Mouse (Mus musculus) CD4-positive, CD25-positive, alpha-beta regulatory T cell, adult 2 months (primary cell): ENCODE measurements around the gene Tas2r138.
"Not testable (repeated sequence)": the region's sequence is repeated elsewhere in the genome, so short reads cannot be mapped to it uniquely, and the experiment has no call there.

ENCODE experiments used
- DNase-seq: peaks from one replicate; pipeline ENCODE4 v3.0.0-alpha.2; 2012; ENCODE audit warnings: low read depth, low spot score

Tas2r138 gene

GRCm38 (mm10) chr6:40613260-40613852 is at the start of gene Tas2r138:
Gene Tas2r138 (minus strand): TSS chr6:40613310.
- no peak for DNase-seq

DNA sequence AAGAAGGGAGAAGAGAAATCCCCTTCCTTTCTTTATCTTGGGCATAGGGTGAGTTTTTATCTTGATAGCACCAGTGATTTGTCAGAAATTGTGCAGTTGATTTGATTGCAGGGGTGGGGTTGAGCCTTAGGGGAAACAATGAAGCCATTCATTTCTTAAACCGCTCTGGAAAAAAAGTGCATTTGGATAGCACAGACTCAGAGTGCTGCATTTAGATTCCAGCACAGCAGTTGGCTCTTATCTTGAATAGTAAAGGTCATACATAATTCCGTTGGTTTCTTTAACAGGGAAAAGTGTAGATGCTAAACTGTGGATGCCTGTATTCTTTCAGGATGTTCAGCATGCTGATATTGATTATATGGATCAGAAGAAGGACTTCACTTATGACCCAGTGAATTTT is 47.8 kb upstream of the Tas2r138 start:
- DNase-seq: no peak

DNA sequence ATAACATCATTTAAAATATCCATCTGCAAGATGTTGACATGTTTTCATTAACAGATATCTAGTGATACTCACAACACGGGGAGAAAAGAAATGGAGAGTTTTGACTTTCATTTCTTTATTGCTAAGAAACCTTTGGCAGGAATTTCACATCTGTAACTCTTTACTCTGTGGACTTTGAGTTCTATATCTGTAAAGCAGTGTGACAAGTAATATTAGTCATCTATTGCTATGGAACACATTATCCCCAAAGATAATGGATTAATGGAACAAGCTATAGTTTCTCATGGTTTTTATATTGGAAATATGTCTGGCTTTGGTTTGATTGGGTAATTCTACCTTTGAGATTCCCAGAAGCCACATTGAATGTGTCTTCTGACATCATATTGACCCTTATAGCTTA is 37.8 kb upstream of the Tas2r138 start:
- DNase-seq: no peak

- no peak for DNase-seq
Observed at GRCm38 (mm10) chr6:40645701-40646100, 32.6 kb upstream of the Tas2r138 start.

GRCm38 (mm10) chr6:40640710-40641538 is 27.8 kb upstream of the Tas2r138 start:
- DNase-seq: no peak

DNA sequence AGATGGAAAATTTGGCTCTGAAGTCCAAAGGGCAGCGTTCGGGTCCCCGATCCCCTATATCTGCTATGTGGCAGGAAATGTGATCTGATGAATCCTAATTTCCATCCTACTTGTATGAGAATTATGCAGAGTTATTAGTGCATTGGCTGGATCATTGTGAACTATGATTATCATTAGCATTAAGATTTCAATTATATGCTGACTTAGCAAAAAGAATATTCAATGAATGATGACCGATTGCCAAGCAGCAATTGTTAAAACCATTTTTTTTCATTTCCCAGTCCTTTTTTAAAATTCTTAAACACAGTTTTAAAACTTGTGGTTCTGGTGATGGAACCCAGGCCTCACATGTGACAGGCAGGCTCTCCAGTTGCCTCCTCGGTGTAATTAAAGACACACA is 24.6 kb upstream of the Tas2r138 start:
- DNase-seq: no peak

GRCm38 (mm10) chr6:40635559-40635958 is 22.4 kb upstream of the Tas2r138 start:
- no peak for DNase-seq

GRCm38 (mm10) chr6:40634640-40635071 is 21.5 kb upstream of the Tas2r138 start:
- DNase-seq: no peak

- DNase-seq: no peak
Observed at GRCm38 (mm10) chr6:40628406-40629000, 15.4 kb upstream of the Tas2r138 start, which contains the start of gene Mgam. Gene Mgam (plus strand): TSS chr6:40628831.

GRCm38 (mm10) chr6:40626111-40626510 is 13.0 kb upstream of the Tas2r138 start:
- no peak for DNase-seq

GRCm38 (mm10) chr6:40617965-40618364 is 4.9 kb upstream of the Tas2r138 start:
- peak; percentile 51 for DNase-seq

- no peak for DNase-seq
Observed at GRCm38 (mm10) chr6:40610244-40610643, 2.9 kb downstream of the Tas2r138 start.

DNA sequence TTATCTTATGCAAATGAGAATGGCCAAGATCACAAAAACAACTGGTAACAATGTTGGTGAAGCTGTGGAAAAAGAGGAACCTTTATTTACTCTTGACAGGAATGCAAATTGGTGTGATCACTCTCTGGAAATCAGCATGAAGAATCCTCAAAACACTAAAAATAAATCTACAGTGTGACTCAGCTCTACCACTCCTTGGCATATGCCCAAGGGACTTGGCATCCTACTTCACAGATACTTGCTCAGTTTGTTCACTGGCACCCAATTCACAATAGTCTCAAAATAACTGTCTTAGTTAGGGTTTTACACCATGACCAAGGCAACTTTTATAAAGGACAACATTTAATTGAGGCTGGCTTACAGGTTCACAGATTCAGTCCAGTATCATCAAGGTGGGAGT is 5.7 kb downstream of the Tas2r138 start:
- DNase-seq: no peak

- not testable (repeated sequence) for DNase-seq
Observed at GRCm38 (mm10) chr6:40598546-40598945, 14.6 kb downstream of the Tas2r138 start.

GRCm38 (mm10) chr6:40594804-40595550 is 18.1 kb downstream of the Tas2r138 start:
- DNase-seq: no peak

- DNase-seq: no peak
Observed at GRCm38 (mm10) chr6:40588346-40588745, 24.8 kb downstream of the Tas2r138 start.

DNA sequence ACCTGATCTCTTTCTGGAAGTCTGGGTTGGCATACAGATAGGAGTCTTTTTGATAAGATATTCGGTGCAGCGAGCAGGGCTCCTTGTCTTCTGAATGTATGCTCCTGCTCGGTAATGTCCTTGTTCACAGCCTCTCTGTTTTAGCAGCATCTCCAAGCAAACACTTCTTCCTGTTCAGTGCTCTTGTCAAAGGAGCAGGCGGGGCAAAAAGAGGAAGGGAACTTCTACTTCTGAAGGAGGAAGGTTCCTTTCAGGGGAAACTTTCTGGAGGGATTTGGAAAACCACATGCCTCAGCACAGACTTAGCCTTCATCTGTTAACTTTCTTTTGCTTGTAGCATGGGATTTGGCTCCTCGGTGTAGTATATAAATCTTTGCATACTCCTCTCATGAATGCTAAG is 27.5 kb downstream of the Tas2r138 start, which contains the start of gene Clec5a:
TSS of gene Clec5a (minus strand) at position 177 of the 400 bp plus-strand sequence.
- no peak for DNase-seq

GRCm38 (mm10) chr6:40584336-40584735 is 28.8 kb downstream of the Tas2r138 start:
- DNase-seq: no peak

DNA sequence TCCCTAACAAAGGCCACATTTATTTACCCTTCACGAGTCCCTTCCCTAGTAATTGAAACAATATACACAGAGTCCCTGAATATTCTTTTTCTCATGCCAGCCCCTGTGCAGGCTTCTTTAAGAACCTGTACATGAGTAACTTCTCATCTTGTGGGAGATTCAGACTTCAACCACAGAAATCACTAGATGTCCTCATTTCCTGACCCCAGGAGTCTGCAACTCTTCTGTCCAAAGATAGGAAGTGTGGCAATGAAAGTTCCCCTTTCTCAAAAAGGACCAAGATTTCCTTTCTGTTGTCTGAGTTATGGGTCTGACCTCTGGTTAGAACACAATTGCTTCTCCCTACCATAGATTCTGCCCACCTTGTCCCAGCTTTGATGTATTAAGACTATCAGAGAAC is 36.8 kb downstream of the Tas2r138 start:
- no peak for DNase-seq

DNA sequence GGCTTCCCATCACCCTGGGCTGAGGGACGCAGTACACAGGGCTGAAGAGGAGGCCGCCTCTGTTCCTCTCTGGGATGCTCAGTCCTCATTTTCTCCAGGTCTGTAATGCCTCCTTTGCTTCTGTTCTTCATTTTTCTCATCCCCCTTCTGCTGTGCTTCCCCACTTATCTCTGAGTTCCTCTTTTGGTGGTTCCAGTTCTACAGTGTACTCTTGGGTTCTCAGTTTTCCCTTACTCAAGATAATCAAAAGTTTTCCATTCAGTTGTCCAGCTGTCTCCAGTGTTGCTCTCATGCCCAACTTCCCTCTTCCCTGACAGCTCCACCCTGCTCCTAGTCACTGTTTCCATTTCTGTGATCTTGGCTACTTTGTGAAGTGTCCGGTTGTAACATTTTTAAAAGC is 39.5 kb downstream of the Tas2r138 start:
- DNase-seq: no peak

GRCm38 (mm10) chr6:40569187-40569586 is 43.9 kb downstream of the Tas2r138 start, which contains the start of gene Olfr460:
Gene Olfr460 (plus strand): TSS chr6:40569487.
- DNase-seq: no peak
